Mouse (Mus musculus): ENCODE measurements around the gene Vps35. TPM values are rescaled to one million over a fixed set of nuclear protein-coding genes. Genes with fewer than 3 reads are reported as not detected.

Vps35 gene
- total RNA-seq (2014; fragmentation: Nextera tagmentation) (95.7 and 104 TPM in 2 replicates), total RNA-seq (2017) (156 and 158 TPM in 2 replicates)

DNA sequence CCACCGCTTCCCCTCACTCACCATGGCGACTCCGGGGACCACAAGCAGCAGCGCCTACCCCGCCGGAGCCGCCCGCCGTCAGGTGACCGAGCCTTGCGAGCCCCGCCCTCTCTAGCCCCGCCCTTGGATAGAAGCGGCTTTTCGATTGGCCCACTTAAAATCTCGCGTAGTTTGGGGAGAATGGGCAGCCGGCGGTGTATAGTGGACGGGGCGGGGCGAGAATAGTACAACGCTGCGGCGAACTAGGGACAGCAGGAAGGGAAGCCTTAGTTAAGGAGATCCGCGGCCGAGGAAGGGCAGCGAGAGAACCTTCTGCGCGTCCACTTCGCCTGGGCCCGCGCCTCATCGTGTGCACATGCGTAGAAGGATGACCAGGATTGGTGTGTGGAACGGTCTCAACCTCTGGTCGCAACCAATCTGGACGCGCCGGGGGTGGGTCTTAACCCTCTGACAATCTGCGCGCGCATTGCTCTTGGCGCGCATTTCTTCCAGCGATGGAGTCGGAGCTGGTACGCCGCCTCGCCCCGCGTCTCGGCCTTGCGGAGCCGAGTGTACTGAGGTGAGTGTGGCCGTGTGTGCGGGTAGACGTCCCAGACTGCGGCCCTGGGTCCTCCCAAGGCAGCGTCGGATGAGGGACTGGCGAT lies at the start of gene Vps35, which contains the start of gene Orc6:
Gene Vps35 (minus strand): TSS at position 369 of the 644 bp plus-strand sequence.
Gene Orc6 (plus strand): TSS at position 199 of the 644 bp plus-strand sequence.
- ATAC-seq (replicated peaks; ENCODE audit: low FRiP score, low TSS enrichment, poor library complexity, severe bottlenecking) = peak; percentile 94

DNA sequence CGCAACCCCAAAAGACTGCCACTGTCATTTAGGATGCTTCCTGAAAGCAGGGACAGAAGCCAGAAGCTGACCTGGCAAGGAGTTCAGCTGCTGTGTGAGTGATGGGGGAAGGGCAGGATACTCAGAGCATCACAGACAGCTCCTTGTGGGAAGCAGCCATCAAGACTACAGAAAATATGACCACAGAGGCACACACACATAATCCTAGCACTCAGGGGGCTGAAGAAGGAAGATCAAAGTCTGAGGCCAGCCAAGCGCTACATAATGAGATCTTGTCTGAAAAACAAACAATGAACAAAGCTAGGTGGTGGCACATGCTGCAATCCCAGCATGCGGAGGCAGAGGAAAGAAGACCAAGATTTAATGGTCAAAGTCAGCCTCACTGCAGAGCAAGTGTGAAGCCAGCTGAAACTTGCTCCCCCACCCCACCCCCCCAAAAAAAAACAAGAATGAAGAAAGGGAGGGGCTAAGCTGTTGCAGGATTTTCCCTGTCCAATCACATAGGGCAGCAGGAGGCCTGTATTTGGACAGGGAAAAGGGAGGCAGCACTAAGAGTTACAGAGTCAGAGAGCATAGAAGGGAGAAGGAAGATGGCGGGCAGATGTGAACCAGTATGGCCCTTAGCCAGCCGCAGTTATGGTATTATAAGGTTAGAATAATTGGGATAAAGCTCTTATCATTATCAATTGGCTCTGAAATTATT lies 40.4 kb upstream of the Vps35 start:
- no peak for ATAC-seq (replicated peaks; ENCODE audit: low FRiP score, low TSS enrichment, poor library complexity, severe bottlenecking)

DNA sequence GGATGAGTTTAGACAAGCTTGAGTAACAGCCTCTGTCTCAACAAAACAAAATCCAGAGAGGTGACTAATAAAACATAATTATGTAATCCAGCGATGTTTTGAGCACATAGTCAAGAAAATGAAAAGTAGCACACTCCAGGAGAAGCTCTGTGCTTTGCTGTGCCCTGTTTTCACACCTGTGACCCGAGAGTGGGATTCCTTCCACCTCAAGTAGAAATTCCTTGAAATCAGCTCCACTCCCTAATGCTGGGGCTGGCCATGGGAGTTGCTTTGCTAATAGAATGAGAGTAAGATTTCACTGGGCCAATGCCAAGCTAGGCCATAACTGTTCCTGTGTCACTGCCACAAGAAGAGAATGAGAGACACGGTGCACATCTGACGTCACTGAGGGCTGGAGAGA lies 38.1 kb upstream of the Vps35 start:
- ATAC-seq (replicated peaks; ENCODE audit: low FRiP score, low TSS enrichment, poor library complexity, severe bottlenecking) = no peak

DNA sequence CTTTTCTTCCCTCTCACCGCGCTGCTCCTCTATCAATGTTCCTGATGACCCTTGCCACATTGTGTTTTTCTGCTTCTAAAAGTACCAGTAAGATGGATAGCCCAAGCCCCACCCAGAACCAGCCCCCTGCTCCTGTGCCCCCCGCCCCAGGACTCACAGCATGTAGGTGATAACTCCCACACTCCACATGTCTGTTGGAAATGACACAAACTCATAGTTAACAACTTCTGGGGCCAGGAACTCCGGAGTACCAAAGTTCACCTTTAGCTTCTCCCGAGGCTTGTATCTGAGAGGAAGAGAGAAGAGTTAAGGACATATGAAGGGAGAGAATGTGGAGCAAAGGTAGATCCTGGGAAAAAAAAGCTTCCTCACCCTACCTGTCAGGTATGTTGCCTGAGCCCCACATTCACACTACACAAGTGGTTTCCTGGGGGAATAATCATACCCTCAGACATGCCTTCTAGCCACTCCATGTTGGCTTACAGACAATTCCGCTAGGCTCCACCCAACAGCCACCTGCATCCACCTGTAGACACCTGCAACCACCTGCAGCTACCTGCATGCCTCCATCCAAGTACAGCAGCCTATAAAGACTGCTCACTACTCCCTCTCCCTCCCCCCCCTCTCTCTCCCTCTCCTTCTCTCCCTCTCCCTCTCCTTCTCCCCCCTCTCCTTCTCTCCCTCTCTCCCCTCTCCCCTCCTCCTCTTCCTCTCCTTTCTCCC lies 36.8 kb upstream of the Vps35 start:
- ATAC-seq (replicated peaks; ENCODE audit: low FRiP score, low TSS enrichment, poor library complexity, severe bottlenecking) = no peak

DNA sequence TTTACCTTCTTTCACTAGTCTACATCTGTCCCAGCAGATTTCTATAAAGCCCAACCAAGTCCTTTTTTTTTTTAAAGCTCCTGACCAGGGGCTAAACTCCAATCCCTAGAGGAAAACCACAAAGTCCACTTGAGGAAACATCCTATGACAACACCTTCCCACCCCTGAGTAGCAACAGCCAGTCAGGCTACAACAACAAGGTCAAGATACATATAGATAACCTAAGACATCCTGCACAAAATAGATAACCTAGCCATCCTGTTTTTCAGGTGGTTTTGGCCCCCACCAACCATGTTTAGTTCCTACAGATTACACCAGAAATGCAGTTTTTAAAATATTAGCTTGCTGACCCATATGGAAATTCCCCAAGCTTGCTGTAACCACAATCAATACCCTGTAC lies 35.5 kb upstream of the Vps35 start:
- 0 out of 2 replicates have a peak, but pooled peaks have one; percentile 55 for ATAC-seq (replicated peaks; ENCODE audit: low FRiP score, low TSS enrichment, poor library complexity, severe bottlenecking)

DNA sequence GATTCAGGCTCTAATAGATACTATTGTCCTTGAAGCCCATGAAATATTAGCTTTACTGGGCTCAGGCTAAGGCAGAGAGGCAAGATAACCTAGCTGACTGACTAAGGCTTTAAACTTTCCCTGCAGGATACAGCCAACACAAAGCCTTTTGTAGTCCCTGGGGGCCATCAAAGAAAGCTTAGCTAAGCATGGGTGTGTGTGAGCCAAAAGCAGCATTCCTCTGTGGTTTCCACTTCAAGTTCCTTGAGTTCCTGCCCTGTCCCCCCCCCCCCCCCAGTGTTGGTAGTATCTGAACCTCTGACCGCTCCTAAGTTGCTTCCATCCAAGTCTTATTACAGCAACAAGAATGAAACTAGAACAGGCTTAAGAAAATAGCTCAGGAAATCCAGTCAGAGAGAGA lies 29.9 kb upstream of the Vps35 start:
- ATAC-seq (replicated peaks; ENCODE audit: low FRiP score, low TSS enrichment, poor library complexity, severe bottlenecking) = no peak

DNA sequence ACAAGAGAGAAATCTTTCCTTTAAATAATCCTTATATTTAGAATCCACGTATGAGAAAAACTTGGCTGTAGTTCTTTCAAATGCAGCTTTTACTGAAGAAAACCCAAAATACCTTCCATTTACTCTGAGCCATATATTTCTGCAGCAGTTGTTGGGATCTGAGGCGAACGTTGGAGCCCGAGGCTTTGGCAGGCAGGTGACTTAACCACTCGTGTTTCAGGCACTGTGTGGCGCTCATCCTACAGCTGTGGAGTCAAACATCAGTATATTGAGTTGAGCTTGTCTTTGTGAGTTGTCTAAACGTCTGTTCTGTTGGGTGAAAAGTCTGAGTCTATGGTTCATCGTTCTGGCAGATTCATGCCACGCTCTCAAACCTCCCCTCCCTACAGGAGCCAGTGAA lies 27.4 kb upstream of the Vps35 start:
- ATAC-seq (replicated peaks; ENCODE audit: low FRiP score, low TSS enrichment, poor library complexity, severe bottlenecking) = no peak

DNA sequence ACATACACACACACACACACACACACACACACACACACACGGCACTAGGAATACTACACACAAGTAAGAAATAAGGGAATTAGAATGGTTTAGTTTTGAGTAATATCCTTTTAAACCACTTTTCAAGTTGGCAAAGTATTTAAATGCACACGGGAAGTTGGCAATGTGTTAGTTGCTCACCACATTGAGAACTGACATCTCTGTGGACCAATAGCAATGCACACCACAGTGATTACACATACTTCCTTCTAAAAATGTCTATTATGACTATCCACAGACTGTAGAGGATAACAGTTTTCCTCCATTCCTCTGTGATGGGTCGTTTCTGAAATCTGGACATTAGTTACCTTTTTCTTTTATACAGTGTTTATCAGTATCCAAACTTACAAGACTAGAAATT lies 23.5 kb upstream of the Vps35 start:
- ATAC-seq (replicated peaks; ENCODE audit: low FRiP score, low TSS enrichment, poor library complexity, severe bottlenecking) = no peak

DNA sequence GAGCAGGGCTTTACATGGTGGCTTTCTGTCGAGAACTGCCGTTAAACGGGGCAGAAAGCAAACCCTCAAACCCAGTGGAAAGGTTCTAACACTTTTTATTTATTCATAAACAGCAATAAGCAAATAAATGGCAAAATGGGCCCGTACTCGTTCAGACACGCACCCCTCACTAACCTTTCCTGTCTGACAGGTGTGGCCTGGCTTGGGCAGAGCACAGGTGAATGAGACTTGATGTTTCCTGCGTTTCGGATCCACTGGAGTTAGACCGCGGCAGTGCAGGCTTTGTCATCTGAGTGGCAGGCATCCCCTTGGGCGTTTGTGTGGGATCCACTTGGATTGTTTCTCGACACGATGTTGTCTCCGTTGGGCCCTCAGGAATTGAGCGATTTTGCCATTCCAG lies 22.4 kb upstream of the Vps35 start:
- ATAC-seq (replicated peaks; ENCODE audit: low FRiP score, low TSS enrichment, poor library complexity, severe bottlenecking) = no peak

DNA sequence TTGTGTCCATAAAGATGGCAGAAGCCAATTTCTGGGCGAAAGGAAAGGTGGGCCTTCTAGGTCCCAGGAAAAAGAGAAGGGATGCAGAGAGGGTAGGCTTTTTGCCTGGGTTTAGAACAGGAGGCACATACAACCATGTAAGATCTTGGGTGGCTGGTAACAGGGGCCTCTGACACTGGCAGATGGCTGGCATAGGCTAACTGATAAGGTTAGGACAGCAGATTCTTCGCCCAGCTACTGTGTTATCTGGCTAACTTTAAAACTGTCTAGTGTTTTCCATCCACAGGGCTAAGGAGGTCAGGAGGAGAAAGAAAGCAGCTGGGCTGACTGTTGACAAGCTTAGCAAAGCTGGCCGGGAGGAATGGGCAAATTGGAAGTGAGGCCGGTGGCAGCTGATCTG lies 18.9 kb upstream of the Vps35 start:
- ATAC-seq (replicated peaks; ENCODE audit: low FRiP score, low TSS enrichment, poor library complexity, severe bottlenecking) = peak; percentile 96

DNA sequence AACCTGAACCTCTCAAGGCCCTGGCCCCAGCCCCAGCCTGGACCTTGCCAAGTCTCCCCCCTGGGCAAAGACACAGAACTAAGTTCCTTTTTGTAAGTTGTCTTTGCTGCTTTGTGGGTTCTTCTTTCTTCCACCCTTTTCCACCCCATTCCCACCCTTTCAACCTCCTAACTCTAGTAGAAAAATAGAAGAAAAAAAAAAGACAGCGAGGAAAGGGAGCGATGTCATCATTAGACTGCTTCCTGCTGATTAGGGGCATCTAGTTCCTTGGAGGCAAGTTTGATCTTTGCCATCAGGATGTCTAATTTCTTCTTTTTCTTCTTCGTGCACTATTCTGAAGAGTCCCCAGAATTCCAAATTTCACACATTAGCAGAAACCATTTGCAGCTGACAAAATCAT lies 13.4 kb upstream of the Vps35 start:
- no peak for ATAC-seq (replicated peaks; ENCODE audit: low FRiP score, low TSS enrichment, poor library complexity, severe bottlenecking)

DNA sequence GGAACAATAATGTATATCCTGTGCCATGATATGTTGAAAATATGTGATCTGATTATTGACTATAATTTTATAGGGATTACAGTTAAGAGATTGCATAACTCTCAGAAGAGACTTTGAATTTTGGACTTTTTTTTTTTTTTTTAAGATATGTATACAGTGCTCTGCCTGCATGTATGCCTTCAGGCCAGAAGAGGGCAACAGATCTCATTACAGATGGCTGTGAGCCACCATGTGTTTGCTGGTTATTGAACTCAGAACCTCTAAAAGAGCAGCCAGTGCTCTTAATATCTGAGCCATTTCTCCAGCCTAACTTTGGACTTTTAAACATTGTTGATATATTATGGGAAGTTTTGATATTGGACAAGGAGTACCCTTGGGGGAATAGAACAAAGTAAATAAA lies 12.1 kb upstream of the Vps35 start:
- peak; percentile 59 for ATAC-seq (replicated peaks; ENCODE audit: low FRiP score, low TSS enrichment, poor library complexity, severe bottlenecking)

DNA sequence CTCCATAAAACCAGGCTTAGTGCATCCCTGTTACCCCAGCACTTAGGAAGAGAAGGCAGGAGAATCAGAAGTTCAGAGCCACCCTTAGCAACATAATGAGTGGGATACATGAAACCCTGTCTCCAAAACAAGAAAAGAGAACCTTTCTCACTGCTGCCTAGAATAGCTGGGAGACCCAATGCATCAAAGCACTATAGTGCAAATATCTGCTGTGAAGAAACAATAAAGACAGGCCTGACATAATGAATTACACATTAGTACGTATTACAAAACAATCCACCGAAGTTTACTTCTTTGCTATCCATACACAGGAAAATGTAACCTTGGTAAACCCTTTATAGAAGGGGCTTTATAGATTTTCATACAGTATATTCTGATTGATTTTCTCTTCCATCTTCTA lies 9.0 kb upstream of the Vps35 start:
- ATAC-seq (replicated peaks; ENCODE audit: low FRiP score, low TSS enrichment, poor library complexity, severe bottlenecking) = no peak

DNA sequence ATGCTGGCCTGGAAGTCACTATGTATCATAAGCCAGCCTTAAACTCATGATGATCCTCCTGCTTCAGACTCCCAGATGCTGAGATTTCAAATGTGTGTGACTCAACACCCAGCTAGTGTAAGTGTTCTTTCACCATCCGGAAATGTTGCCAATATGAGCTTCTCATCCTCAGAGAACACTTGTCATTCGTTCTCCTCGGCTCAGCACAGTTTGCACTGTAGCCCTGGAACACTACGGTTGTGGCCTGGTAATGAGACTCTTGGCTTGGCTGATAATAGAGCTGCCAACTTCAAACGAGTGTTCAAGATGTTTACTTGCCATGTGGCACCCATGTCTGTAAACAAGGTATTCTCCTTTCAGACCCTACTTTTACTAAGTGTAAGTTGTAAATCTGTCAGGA lies 3.9 kb upstream of the Vps35 start:
- no peak for ATAC-seq (replicated peaks; ENCODE audit: low FRiP score, low TSS enrichment, poor library complexity, severe bottlenecking)

DNA sequence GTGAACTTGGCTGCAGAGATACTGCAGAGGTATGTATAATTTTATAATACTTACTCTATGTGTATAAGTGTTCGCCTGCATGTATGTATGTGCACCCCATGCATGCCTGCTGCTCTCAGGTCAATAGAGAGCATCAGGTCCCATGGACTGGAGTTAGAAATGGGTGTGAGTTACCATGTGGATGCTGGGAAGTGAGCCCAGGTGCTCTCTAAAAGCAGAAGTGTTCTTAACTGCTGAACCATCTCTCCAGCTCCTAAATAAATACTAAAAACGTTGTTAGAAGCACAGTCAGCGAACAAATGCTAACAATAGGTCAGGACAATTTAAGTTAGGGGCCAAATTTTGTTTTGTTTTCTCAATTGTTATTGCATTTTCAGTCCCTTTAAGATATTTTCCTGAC lies 3.3 kb upstream of the Vps35 start:
- no peak for ATAC-seq (replicated peaks; ENCODE audit: low FRiP score, low TSS enrichment, poor library complexity, severe bottlenecking)

DNA sequence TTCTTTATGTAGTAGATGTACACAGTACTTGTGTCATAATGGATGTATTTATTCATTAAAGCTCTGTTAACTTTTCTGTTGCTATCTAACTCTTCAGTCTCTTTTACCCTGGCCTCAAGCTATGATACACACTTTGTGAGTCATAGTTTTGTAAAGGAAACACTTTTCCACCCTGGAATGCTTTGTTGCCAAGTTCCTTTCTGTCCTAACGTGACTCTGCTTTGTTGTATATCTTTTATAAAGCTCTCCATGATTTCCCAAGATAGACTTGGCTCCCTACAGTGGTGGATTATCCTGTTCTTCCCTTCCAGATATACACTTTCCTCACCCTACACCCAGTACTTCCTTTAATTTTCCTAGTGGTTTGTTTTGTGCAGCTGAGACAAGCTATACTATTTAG lies 2.3 kb upstream of the Vps35 start:
- no peak for ATAC-seq (replicated peaks; ENCODE audit: low FRiP score, low TSS enrichment, poor library complexity, severe bottlenecking)

DNA sequence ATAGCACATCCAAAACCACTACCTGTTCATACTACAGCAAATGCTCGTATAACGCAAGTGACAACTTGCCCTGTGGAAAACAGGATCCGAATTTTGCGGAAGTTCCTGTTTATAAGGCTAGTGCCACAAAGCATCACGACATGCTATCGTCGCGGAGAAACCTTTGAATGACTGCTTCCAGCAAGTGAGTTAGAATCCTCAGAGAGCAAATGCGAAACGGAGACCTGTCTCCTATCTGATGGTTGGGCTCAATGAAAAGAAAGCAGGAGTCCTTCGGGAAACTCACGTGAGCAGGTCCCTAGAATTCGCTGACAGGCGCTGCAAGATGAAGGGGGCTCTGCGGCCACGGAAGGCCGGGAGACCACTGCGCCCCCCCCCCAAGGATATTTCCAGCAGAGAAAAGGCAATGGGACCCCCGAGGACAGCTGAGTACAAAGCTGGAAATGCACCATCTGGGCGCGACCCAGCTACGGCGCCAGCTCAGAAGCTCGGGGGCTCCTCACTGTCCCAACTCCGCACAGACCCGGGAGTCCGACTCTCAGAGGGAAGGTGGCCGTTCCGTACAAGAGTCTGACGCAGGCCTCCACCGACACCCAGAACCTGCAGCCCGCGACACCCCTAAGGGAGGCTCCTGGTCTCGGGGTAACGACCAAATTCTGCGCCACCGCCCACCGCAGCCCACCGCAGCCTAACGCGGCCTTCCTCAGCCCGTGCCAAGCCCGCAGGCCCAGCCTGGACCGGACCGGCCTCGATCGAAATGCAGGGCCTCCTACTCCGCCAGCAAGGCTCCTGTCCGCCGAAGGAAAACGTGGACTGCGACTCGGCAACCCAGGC lies 785 bp downstream of the Vps35 start:
- peak; percentile 15 for ATAC-seq (replicated peaks; ENCODE audit: low FRiP score, low TSS enrichment, poor library complexity, severe bottlenecking)

DNA sequence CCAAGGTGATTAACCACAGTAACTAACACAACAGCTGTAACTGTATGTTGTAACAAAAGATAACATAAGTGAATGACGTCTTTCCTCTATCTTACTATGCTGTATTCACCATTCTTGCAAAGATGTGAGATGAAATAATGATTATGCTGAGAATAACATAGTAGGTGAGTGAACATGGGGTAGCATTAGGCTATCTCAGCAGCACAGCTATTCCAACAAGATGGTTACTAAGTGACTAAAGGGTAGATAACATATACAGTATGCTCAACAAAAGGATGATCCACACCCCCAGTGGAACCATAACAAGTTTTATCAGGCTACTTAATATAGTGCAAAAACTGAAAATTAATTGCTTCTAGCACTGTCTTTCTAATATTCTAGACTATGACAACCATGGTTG lies 12.8 kb downstream of the Vps35 start:
- peak; percentile 97 for ATAC-seq (replicated peaks; ENCODE audit: low FRiP score, low TSS enrichment, poor library complexity, severe bottlenecking)

DNA sequence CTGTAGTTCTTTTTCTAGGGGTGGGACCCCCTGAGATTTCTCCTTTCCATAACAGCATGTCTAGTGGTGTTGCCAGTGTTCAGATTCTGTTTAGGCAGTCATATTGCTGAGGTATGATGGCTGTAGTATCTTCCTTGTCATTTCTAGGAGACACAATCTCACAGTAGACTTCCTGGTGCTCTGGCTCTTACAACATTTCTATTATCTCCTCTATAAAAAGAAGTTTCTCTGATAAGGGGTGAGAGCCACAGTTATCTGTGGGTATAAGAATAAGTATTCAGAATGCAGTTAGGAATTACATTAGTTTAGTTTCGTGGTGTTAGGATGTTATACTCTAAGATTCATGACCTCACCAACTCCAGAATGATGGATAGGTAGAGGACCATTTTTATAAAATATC lies 72.3 kb downstream of the Vps35 start:
- no peak for ATAC-seq (replicated peaks; ENCODE audit: low FRiP score, low TSS enrichment, poor library complexity, severe bottlenecking)

DNA sequence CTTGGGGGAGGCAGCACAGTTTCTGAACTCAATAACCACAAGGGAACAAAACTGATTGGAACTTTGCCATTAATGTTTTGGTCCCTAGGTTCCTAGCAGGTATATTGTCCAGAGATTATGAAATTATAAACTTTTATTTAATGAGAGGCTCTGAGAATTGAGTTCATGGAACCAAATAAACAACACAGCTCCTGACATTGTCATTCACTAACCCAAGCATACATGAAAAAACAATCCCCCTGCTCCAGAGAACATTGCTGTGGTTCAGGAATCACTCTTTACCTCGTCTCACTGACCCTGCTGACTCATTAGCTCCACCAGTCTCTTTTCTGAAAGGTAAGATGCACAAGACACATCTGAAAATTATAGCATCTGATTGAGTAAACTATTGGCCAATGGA lies 73.9 kb downstream of the Vps35 start, which contains the start of gene Olfr371:
Gene Olfr371 (plus strand): TSS at position 301 of the 400 bp plus-strand sequence.
- ATAC-seq (replicated peaks; ENCODE audit: low FRiP score, low TSS enrichment, poor library complexity, severe bottlenecking) = no peak
